Mouse (Mus musculus): Measurements from ENCODE around the gene Srrm2.

DNA sequence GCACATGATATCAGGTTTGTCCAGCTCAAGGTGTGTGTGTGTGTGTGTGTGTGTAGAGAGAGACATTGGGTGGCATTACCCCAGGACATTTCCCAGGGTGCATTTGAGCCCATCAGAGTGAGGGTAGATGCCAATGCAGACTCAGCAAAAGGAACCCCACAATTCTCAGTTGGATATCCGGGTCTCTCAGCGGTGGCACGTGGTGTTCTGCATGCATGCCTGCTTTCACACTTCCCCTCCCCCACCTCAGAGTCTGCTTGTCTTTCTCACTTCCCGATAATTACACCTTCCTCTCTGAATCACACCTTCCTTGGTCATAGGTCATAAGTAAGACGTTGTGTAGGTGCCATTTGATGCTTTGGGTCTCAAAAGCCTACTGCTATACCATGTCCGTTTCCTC, 42.3 kb upstream of the Srrm2 start:
- TF ChIP-seq CTCF (IDR thresholded peaks at IDR 0.05; ENCODE audit: insufficient read depth, low read length) (no peak), POLR2A (IDR thresholded peaks at IDR 0.05; ENCODE audit: borderline replicate concordance, extremely low read depth, low read depth, low read length) (no peak)
